Mouse (Mus musculus): ENCODE measurements around the gene Chil5. TPM values are rescaled to one million over a fixed set of nuclear protein-coding genes. Genes with fewer than 3 reads are reported as not detected.
"Not testable (repeated sequence)": the region's sequence is repeated elsewhere in the genome, so short reads cannot be mapped to it uniquely, and the experiment has no call there.

The Chil5 gene
- polyA plus RNA-seq, 1 experiment from 2014 or later = not detected

DNA sequence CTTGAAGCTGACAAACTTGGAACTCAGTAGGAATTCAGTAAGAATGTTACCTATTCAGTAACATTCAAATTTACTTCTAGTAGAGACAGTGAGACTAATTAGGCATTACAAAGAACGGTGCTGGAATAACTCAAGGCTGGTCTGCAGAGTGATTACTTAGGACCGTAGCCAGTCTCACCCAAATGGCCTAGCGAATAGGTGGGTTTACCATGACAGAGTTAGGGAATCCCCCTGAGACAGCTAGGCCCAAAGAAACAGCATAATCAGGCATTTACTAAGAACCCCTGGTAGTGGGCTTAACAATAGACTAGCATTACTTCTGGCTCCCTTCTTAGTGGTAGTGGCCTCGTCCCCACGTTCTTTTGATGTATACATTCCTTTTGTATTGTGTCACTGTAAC, 43.0 kb downstream of the Chil5 start:
- H3K4me1 ChIP-seq (ENCODE audit: control insufficient read depth, insufficient read depth, low read length); H3K27ac ChIP-seq (replicated peaks; ENCODE audit: low read depth, low read length); H3K27me3 ChIP-seq (ENCODE audit: control insufficient read depth, insufficient read depth, low read length); ATAC-seq (replicated peaks; ENCODE audit: insufficient number of reproducible peaks, low FRiP score, low TSS enrichment, low read depth); H3K4me2 ChIP-seq (ENCODE audit: low read depth, low read length); DNase-seq (ENCODE audit: low spot score); H3K4me3 ChIP-seq (ENCODE audit: low read depth, low read length); H3K9ac ChIP-seq (replicated peaks; ENCODE audit: low read length); H3K36me3 ChIP-seq (replicated peaks; ENCODE audit: control insufficient read depth, insufficient read depth, low read depth, low read length); H3K9me3 ChIP-seq (replicated peaks; ENCODE audit: control insufficient read depth, low read length): not testable (repeated sequence)
- 58% methylated on average over 5 of the region's 5 CpGs for WGBS

DNA sequence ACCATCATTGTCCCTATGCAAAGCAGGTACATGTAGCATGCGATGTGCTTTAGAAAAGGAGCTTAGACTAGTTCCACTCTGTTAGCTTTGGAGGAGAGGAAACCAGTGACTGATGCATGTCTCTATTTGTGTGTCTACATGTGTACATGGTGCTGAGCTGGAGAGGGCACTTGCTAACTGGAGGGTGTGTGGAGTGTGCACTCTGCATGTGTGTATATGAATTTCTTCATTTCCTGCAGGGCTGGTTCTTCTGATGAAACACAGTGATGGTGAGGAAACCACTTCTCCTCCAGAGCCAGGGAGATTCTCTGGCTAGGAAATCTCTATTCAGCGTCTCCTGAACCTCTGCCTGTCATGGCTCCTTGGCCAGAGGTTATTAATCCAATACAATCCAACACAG, 58.4 kb downstream of the Chil5 start:
- Histone ChIP-seq H3K27me3 (ENCODE audit: control insufficient read depth, insufficient read depth, low read length) (no peaks in the 10 kb centered on the region), H3K27ac (replicated peaks; ENCODE audit: low read depth, low read length) (no peak overlapping the region), H3K4me2 (ENCODE audit: low read depth, low read length) (no peak overlapping the region), H3K9ac (replicated peaks; ENCODE audit: low read length) (no peak overlapping the region), H3K36me3 (replicated peaks; ENCODE audit: control insufficient read depth, insufficient read depth, low read depth, low read length) (no peaks in the 10 kb centered on the region; the same call in 1 of the 2 replicates), H3K4me1 (ENCODE audit: control insufficient read depth, insufficient read depth, low read length) (no peaks in the 10 kb centered on the region), H3K4me3 (ENCODE audit: low read depth, low read length) (no peak overlapping the region), H3K9me3 (replicated peaks; ENCODE audit: control insufficient read depth, low read length) (no peaks in the 10 kb centered on the region)
- 92% methylated on average over 2 of the region's 2 CpGs for WGBS
- ATAC-seq (replicated peaks; ENCODE audit: insufficient number of reproducible peaks, low FRiP score, low TSS enrichment, low read depth) (no peak), DNase-seq (ENCODE audit: low spot score) (no peak)

DNA sequence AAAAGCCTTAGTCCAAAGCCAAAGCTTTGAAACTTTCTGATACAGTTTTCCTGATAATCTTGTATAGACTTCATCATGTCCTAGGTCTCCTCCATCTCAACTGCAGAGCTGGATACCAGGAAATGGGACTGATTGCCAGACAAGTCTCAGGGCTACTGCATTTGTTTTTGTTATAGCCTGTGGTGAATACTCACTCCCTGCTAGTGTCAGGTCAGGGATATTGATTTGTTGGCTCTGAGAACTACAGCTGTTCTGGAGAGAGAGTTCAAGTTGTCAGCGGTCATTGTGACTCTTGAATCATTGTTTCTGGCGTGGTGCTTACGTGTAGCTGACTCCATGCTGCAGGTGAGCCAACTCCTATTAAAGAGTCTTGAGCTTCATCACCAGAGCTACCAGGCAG, 59.2 kb downstream of the Chil5 start, which contains the start of gene Ovgp1:
Gene Ovgp1 (plus strand): TSS at position 301 of the 400 bp plus-strand sequence.
- Histone ChIP-seq H3K27me3 (ENCODE audit: control insufficient read depth, insufficient read depth, low read length) (no peaks in the 10 kb centered on the region), H3K27ac (replicated peaks; ENCODE audit: low read depth, low read length) (no peak within 1 kb of the TSS), H3K4me2 (ENCODE audit: low read depth, low read length) (no peak within 1 kb of the TSS), H3K36me3 (replicated peaks; ENCODE audit: control insufficient read depth, insufficient read depth, low read depth, low read length) (no peaks in the 10 kb centered on the region; the same call in none of the 2 replicates), H3K9ac (replicated peaks; ENCODE audit: low read length) (no peak within 1 kb of the TSS), H3K4me1 (ENCODE audit: control insufficient read depth, insufficient read depth, low read length) (no peaks in the 10 kb centered on the region), H3K9me3 (replicated peaks; ENCODE audit: control insufficient read depth, low read length) (no peaks in the 10 kb centered on the region), H3K4me3 (ENCODE audit: low read depth, low read length) (no peak within 1 kb of the TSS)
- DNase-seq (ENCODE audit: low spot score) = no peak
- 82% methylated on average over 3 of the region's 3 CpGs for WGBS
- no peak for ATAC-seq (replicated peaks; ENCODE audit: insufficient number of reproducible peaks, low FRiP score, low TSS enrichment, low read depth)

DNA sequence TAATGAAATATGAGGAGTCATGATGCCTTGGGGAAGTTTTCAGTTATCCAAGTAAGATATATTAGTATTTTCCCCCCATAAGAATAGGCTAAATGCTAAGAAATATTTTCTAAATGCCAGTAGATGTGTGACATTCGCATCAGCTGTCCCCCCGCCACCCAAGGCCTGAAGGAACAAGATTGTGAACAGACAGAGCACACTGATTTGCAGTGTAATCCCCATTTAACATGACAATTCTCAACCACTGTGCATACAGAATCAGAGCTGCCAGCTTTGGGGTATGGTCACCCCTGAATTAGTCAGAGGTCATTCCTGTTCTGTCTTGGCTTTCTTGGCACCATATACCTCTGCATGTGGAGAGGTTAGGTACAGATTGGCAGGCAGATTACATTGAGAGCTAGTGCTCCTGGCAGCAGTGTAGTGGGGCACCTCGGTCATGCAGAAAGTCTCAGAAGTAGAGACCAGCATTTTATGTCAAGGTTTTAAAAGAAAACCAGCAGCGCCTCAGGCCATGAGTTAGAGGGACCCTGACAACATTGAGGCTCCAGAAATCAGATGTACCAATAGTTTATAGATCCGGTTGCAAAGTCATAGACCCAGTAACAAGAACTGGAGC, 60.7 kb downstream of the Chil5 start:
- Histone ChIP-seq H3K9ac (replicated peaks; ENCODE audit: low read length) (no peak overlapping the region), H3K27me3 (ENCODE audit: control insufficient read depth, insufficient read depth, low read length) (no peaks in the 10 kb centered on the region), H3K36me3 (replicated peaks; ENCODE audit: control insufficient read depth, insufficient read depth, low read depth, low read length) (no peaks in the 10 kb centered on the region; the same call in none of the 2 replicates), H3K4me2 (ENCODE audit: low read depth, low read length) (no peak overlapping the region), H3K27ac (replicated peaks; ENCODE audit: low read depth, low read length) (no peak overlapping the region), H3K4me1 (ENCODE audit: control insufficient read depth, insufficient read depth, low read length) (no peaks in the 10 kb centered on the region), H3K9me3 (replicated peaks; ENCODE audit: control insufficient read depth, low read length) (no peaks in the 10 kb centered on the region), H3K4me3 (ENCODE audit: low read depth, low read length) (no peak overlapping the region)
- WGBS = 79% methylated on average over 5 of the region's 5 CpGs
- ATAC-seq (replicated peaks; ENCODE audit: insufficient number of reproducible peaks, low FRiP score, low TSS enrichment, low read depth) (no peak), DNase-seq (ENCODE audit: low spot score) (no peak)

Other genes with a start within 250 kb of the Chil5 start
- gene Rap1a, start 231.5 kb downstream of the Chil5 start, polyA plus RNA-seq (2014; fragmentation: Nextera tagmentation; extraction: Ambion mirVana) = 68.2 and 88.7 TPM in 2 replicates
- gene Adora3, start 162.0 kb downstream of the Chil5 start, polyA plus RNA-seq (2014; fragmentation: Nextera tagmentation; extraction: Ambion mirVana) = not detected in 2 replicates
- 0.26 TPM in 1 of 2 replicates, not detected in the other for gene Tmigd3, start 161.9 kb downstream of the Chil5 start, polyA plus RNA-seq (2014; fragmentation: Nextera tagmentation; extraction: Ambion mirVana)
- gene I830077J02Rik, start 100.2 kb downstream of the Chil5 start, polyA plus RNA-seq (2014; fragmentation: Nextera tagmentation; extraction: Ambion mirVana) = 0.39 and 0.49 TPM in 2 replicates
- 117 and 127 TPM in 2 replicates for gene Wdr77, start 73.4 kb downstream of the Chil5 start, polyA plus RNA-seq (2014; fragmentation: Nextera tagmentation; extraction: Ambion mirVana)
- 561 and 575 TPM in 2 replicates for gene Atp5f1, start 72.7 kb downstream of the Chil5 start, polyA plus RNA-seq (2014; fragmentation: Nextera tagmentation; extraction: Ambion mirVana)
- gene Ovgp1, start 59.1 kb downstream of the Chil5 start, polyA plus RNA-seq (2014; fragmentation: Nextera tagmentation; extraction: Ambion mirVana) = 1.9 and 2.1 TPM in 2 replicates
- gene Pifo, start 18.2 kb downstream of the Chil5 start, polyA plus RNA-seq (2014; fragmentation: Nextera tagmentation; extraction: Ambion mirVana) = not detected in 2 replicates
- gene Chia1, start 80.4 kb upstream of the Chil5 start, polyA plus RNA-seq (2014; fragmentation: Nextera tagmentation; extraction: Ambion mirVana) = not detected in 2 replicates
- not detected in 2 replicates for gene Chil3, start 134.8 kb upstream of the Chil5 start, polyA plus RNA-seq (2014; fragmentation: Nextera tagmentation; extraction: Ambion mirVana)
- not detected in 2 replicates for gene Chil4, start 186.7 kb upstream of the Chil5 start, polyA plus RNA-seq (2014; fragmentation: Nextera tagmentation; extraction: Ambion mirVana)